Mouse (Mus musculus) E14TG2a.4 (cell line): ENCODE measurements at regions not wholly inside any gene's neighbourhood (a gene's known extent, or its start where the extent isn't known, plus 50 kb on each side); places are given as distances from the start of the nearest gene placed in this dataset.
A peak's percentile ranks its signal among the peaks of the same experiment; 100 is the strongest.
"Not testable (repeated sequence)": the region's sequence is repeated elsewhere in the genome, so short reads cannot be mapped to it uniquely, and the experiment has no call there.

Experiments
- H3K27me3 ChIP-seq: 2 replicates; pipeline ENCODE4 v1.6.1; 2014; ENCODE audit warnings: low read length, control low read depth; ENCODE audit not compliant: insufficient read depth
- H3K36me3 ChIP-seq: 2 replicates; pipeline ENCODE4 v1.6.1; 2014; ENCODE audit warnings: low read length, control low read depth; ENCODE audit not compliant: insufficient read depth
- H3K4me1 ChIP-seq: replicated peaks from 2 replicates; pipeline ENCODE4 v1.6.1; 2014; ENCODE audit warnings: low read depth, low read length, control low read depth
- H3K4me3 ChIP-seq: replicated peaks from 2 replicates; pipeline ENCODE4 v1.5.1; 2014; ENCODE audit warnings: mild to moderate bottlenecking, low read length
- H3K9me3 ChIP-seq: 2 replicates; pipeline ENCODE4 v1.6.1; 2014; ENCODE audit warnings: low read length, control low read depth
- CTCF ChIP-seq: conservative IDR thresholded peaks from 2 replicates; pipeline ENCODE4 v1.5.1; 2014; ENCODE audit warnings: low read length
- NANOG ChIP-seq: IDR thresholded peaks from 2 replicates; pipeline ENCODE4 v1.6.1; 2014; ENCODE audit warnings: borderline replicate concordance, low read length, mixed read lengths
- POU5F1 ChIP-seq: IDR thresholded peaks from 2 replicates; pipeline ENCODE4 v1.6.1; 2014; ENCODE audit warnings: low read length, borderline replicate concordance

- H3K4me1 ChIP-seq: peaks cover 9% of the 10 kb centered on the region
- peaks cover 5% of the 10 kb centered on the region for H3K36me3 ChIP-seq
- H3K9me3 ChIP-seq: peaks cover 7% of the 10 kb centered on the region; the same call in 1 of the 2 replicates
- no peak for TF ChIP-seq NANOG
- peak; percentile 47 for TF ChIP-seq CTCF
- no peaks in the 10 kb centered on the region for H3K27me3 ChIP-seq
- no peak overlapping the region for H3K4me3 ChIP-seq
Observed at GRCm38 (mm10) chr13:4776855-4777254, 167.9 kb upstream of the Akr1e1 start.

GRCm38 (mm10) chr13:4772324-4772723, 163.3 kb upstream of the Akr1e1 start:
- TF ChIP-seq NANOG: no peak
- no peak for TF ChIP-seq CTCF
- no peak for TF ChIP-seq POU5F1
- H3K4me1 ChIP-seq: peaks cover 15% of the 10 kb centered on the region
- H3K27me3 ChIP-seq: no peaks in the 10 kb centered on the region
- no peak overlapping the region for H3K4me3 ChIP-seq
- peaks cover 7% of the 10 kb centered on the region; the same call in 1 of the 2 replicates for H3K9me3 ChIP-seq
- H3K36me3 ChIP-seq: peaks cover 5% of the 10 kb centered on the region

DNA sequence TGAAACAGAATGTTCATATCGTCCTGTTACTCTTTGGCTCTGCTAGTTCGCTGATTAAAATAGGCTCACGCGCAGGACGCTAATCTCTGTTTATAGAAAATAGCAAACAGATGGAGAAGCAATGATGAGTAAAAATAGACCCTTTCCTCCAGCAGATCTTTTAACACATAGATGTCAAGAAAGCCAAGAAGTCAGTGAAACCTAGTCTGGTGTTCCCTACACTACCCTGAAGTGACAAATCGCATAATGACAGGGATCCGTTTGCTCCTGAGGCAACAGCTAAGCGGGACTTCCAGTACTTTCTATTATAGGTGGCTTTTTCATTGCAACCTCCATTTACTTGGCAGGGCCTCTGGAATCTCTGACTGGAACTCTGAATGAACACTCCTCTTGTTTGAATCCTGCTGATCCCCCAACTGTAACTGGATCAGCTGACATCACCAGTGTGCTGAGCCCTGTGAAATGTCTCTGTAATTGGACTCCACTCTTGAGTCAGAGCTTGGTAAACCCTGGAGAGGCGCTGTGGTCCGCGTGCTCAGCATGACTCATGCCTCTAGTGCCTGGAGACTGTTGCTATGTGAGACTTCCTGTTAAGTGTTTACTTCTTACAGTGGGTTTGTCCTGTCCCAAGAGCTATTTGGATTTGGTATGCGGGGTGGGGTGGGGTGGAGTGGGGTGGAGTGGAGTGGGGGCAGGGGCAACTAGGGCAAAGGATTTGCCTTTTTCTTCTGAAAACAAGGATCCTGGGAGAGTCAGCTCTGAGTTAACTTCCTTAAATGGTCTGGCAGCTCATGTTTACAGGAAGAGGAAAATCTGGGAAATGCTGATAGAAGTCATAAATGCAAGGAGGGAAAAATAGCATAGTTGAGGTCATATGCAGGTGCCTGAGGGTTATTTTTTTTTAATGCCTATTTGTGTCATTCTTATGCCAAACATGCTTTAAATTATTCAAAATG, 162.4 kb upstream of the Akr1e1 start:
- TF ChIP-seq NANOG (no peak), CTCF (no peak; the same call in 1 of the 2 replicates), POU5F1 (no peak)
- Histone ChIP-seq H3K4me3 (no peak overlapping the region), H3K36me3 (peaks cover 5% of the 10 kb centered on the region), H3K9me3 (peaks cover 7% of the 10 kb centered on the region; the same call in 1 of the 2 replicates), H3K4me1 (peaks cover 15% of the 10 kb centered on the region), H3K27me3 (no peaks in the 10 kb centered on the region)

DNA sequence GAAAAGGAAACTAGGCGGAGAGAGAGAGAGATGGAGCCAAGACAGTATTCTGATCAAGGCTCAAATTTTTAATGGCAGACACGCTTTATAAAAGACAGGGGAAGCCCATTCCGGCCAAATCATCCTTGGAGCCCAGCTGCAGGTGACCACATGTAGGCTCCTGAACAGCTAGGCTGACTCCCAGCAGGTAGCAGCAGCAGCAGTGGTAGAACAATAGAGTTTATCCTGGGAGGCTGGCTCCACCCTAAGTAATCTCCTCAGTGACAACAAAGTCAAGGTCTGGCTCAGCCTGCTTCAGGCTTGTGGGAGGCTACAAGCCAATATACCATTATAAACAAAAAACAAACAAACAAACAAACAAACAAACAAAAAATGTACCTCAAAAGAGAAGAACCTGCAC, 151.0 kb upstream of the Akr1e1 start:
- Histone ChIP-seq H3K4me1 (peaks cover 6% of the 10 kb centered on the region), H3K9me3 (no peaks in the 10 kb centered on the region), H3K27me3 (no peaks in the 10 kb centered on the region), H3K36me3 (no peaks in the 10 kb centered on the region), H3K4me3 (no peak overlapping the region)
- TF ChIP-seq CTCF: no peak
- TF ChIP-seq POU5F1: no peak
- TF ChIP-seq NANOG: no peak

GRCm38 (mm10) chr13:4756529-4756928, 147.6 kb upstream of the Akr1e1 start:
- Histone ChIP-seq H3K4me3 (no peak overlapping the region), H3K4me1 (peaks cover 6% of the 10 kb centered on the region), H3K36me3 (no peaks in the 10 kb centered on the region), H3K27me3 (no peaks in the 10 kb centered on the region), H3K9me3 (no peaks in the 10 kb centered on the region)
- TF ChIP-seq CTCF (no peak), POU5F1 (no peak), NANOG (no peak)

GRCm38 (mm10) chr13:4742930-4743329, 134.0 kb upstream of the Akr1e1 start:
- H3K4me3 ChIP-seq: no peak overlapping the region
- no peaks in the 10 kb centered on the region for H3K27me3 ChIP-seq
- no peak for TF ChIP-seq POU5F1
- no peaks in the 10 kb centered on the region for H3K36me3 ChIP-seq
- no peaks in the 10 kb centered on the region for H3K4me1 ChIP-seq
- no peaks in the 10 kb centered on the region for H3K9me3 ChIP-seq

- not testable (repeated sequence) for H3K9me3 ChIP-seq, H3K27me3 ChIP-seq, H3K4me3 ChIP-seq, H3K36me3 ChIP-seq, H3K4me1 ChIP-seq
Observed at GRCm38 (mm10) chr13:4716299-4716698, 107.3 kb upstream of the Akr1e1 start.

DNA sequence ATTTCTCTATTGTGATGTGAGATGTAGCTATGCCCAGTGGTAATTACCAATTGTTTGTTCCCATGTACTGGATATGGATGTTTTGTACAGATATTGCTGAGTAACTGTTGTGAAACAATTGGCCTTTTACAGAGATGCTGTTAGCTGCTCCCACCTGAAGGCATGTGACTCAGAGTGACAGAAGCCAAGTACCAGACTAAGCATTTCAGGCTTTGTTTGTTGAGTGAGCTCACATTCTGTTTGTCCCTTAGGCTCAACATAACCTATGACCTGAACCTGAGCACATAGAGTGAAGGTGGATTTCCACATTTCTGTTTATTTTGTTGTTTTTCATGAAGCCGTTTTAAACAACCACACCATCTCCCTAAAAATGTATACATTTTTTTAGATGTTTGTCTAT, 105.8 kb upstream of the Akr1e1 start:
- no peaks in the 10 kb centered on the region for H3K4me1 ChIP-seq
- H3K4me3 ChIP-seq: no peak overlapping the region
- H3K36me3 ChIP-seq: no peaks in the 10 kb centered on the region
- no peaks in the 10 kb centered on the region for H3K9me3 ChIP-seq
- H3K27me3 ChIP-seq: no peaks in the 10 kb centered on the region
- TF ChIP-seq CTCF (no peak), POU5F1 (no peak), NANOG (no peak)

DNA sequence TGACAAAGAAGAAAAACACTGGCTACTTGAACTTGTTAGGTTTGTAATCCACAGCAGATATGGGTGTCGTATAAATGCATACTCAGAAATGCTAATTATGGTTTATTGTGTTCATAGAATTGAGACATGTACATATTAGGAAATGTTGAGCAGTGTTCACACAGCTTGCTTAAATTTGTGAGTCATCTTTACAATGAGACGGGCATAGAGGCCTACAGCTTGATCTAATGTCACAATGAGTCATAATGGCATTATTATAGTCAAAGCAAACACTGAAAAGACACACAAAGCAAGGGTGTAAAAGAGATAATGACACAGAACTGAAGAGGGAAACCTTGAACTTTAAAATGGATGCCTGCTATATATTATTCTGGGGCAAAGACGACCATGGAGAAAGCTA, 103.7 kb upstream of the Akr1e1 start:
- no peaks in the 10 kb centered on the region for H3K36me3 ChIP-seq
- no peaks in the 10 kb centered on the region for H3K27me3 ChIP-seq
- TF ChIP-seq CTCF (no peak), POU5F1 (no peak), NANOG (no peak)
- no peaks in the 10 kb centered on the region for H3K4me1 ChIP-seq
- H3K9me3 ChIP-seq: no peaks in the 10 kb centered on the region
- H3K4me3 ChIP-seq: no peak overlapping the region
